Mouse (Mus musculus) CH12.LX (cell line): ENCODE data around the gene Ttc38.

ENCODE experiments used
- CTCF ChIP-seq, 2 experiments: IDR thresholded peaks in 1 of 2; conservative IDR thresholded peaks in 1 of 2; 2 replicates each; pipeline ENCODE4 v1.5.1; 2011 to 2012; ENCODE audit warnings: low read depth in 2 of 2, low read length in 2 of 2, improper control_type of control experiment in 1 of 2, inconsistent platforms in 1 of 2, mild to moderate bottlenecking in 1 of 2, moderate library complexity in 1 of 2
- USF1 ChIP-seq: IDR thresholded peaks from 2 replicates; pipeline ENCODE4 v1.6.1; 2014; ENCODE audit warnings: low read depth, mild to moderate bottlenecking, inconsistent platforms, low read length, improper control_type of control experiment

DNA sequence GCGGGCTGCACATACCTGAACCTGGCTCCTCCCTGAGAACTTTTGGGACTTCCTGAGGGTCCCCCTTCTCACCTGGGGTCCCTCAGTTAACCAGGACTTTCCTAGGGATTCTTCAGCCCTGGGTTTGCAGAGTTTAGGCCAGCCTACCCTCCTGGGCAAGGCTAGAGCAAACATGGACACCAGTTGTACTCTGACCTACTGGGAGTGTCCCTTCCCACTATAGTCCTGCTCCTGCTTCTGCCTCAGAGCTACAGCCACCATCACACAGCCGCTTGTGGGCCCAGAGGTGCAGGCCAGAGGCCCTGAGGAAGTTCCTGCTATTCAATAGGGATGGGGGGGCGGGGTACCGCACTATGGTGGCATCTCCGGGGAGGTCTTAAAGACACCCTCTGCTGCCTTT is 2.6 kb upstream of the Ttc38 start:
- TF ChIP-seq USF1 = no peak
- TF ChIP-seq CTCF (conservative IDR thresholded peaks at IDR 0.05 in 1 of 2, IDR thresholded peaks at IDR 0.05 in 1 of 2; ENCODE audit: low read depth in 2 of 2, low read length in 2 of 2) = no peak
